Mouse (Mus musculus): Measurements from ENCODE around the gene Foxb2.
"Not testable (repeated sequence)": the region's sequence is repeated elsewhere in the genome, so short reads cannot be mapped to it uniquely, and the experiment has no call there.

Gene Foxb2

GRCm38 (mm10) chr19:16873221-16873861 lies at the start of gene Foxb2:
Gene Foxb2 (minus strand): TSS chr19:16873805.
- no peak for DNase-seq (ENCODE audit: low spot score)

- DNase-seq (ENCODE audit: low spot score), result no peak
Observed at GRCm38 (mm10) chr19:16911507-16911906, 37.9 kb upstream of the Foxb2 start.

GRCm38 (mm10) chr19:16903106-16903505 lies 29.5 kb upstream of the Foxb2 start:
- peak; percentile 6 for DNase-seq (ENCODE audit: low spot score)

DNA sequence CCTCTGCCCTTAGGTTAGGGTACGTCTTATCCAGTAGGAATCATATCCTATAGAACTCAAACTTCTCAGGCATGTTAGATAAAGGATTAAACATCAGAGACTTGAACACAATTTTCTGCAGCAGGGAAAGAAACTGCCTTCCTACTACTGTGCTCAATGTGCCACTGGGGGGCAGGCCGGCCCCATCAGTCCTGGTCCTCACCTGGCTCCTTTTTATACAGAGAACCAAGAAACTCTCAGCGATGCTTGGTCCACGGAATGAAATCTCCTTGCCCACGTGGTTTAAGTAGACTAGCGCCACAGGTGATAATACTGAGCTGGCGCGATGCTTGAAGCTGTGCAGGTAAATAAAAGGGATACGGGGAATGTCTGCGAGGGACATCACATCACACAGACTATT lies 26.1 kb upstream of the Foxb2 start:
- DNase-seq (ENCODE audit: low spot score), result no peak

DNA sequence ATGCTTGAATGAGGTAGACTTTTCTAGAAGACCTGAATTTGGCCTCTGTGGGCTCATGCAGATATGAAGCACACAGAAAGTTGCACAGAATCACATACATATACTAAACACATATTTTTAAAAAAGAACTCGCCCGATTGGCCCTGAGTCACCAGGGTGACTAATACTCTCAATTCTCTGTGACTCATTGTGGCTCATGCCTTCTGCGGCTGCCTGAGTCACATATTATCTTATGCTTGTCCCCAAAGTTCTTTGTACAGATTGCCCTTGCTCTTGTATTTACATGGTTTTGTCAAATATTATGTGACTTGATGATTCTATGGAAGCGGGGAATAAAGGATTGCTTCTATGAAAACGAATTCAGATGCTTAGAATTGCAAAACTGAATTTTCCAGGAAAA lies 25.0 kb upstream of the Foxb2 start:
- DNase-seq (ENCODE audit: low spot score), result no peak

DNA sequence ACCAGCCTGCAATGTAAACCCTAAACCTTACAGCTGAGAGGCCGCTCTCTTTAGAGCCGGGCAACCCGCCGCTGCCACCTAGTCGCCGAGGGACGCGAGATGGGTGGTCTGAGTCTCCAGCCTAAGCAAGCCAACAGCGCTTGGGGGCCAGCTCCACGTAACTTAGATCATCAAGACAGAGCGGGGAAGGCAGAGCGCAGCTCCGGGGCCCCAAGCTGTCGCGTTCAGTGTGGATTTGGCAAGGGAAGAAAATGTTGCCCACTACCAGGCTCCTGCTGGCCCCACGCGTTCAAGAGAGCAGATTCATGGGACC lies 2.8 kb upstream of the Foxb2 start:
- no peak for DNase-seq (ENCODE audit: low spot score)

- DNase-seq (ENCODE audit: low spot score), result no peak
Observed at GRCm38 (mm10) chr19:16875631-16876457, 2.2 kb upstream of the Foxb2 start.

- no peak for DNase-seq (ENCODE audit: low spot score)
Observed at GRCm38 (mm10) chr19:16874991-16875540, 1.5 kb upstream of the Foxb2 start.

DNA sequence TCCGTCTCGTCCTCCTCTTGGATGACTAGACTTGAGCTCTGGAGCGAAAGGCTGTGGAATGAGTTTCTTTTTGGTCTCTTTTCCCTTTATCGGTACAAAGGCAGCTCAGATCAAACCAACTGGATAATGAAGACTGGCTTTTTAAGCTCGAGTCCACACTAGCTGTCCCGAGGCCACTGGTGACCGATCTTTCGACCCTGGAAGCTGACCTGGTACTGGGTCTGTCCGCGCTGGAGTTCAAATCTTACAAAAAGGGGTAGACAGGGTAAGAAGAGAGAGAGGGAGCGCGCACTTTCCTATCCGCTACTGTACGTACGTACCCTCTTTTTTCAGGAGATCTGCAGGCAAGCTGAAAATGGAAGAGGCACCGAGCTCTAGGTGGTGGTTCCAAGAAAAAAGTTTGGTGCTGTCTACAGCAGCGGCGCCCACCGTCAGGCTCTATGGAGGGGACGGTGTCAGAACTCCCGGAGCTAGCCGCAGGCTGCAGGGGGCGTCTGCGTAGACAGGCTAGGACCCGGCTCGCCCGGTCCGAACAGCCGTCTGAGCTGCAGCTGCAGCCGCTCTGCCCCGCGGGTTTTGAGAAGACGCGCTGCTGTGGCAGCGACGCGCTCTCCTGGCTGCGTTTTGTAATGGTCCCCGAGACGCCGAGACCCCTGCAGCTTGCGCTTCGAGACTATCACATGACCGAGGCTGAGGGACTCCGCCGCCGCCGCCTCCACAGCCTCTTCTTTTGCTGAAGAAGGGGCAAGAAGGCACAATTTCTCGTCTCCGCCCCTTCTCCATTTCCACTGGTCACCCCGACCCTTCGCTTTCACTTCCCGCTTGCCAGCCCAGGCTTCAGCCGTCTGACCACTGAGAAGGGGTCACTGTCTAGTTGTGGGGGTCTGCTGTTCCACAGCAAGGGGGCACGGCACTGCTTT lies 597 bp upstream of the Foxb2 start:
- no peak for DNase-seq (ENCODE audit: low spot score)

- no peak for DNase-seq (ENCODE audit: low spot score)
Observed at GRCm38 (mm10) chr19:16872331-16873180, 1.0 kb downstream of the Foxb2 start.

DNA sequence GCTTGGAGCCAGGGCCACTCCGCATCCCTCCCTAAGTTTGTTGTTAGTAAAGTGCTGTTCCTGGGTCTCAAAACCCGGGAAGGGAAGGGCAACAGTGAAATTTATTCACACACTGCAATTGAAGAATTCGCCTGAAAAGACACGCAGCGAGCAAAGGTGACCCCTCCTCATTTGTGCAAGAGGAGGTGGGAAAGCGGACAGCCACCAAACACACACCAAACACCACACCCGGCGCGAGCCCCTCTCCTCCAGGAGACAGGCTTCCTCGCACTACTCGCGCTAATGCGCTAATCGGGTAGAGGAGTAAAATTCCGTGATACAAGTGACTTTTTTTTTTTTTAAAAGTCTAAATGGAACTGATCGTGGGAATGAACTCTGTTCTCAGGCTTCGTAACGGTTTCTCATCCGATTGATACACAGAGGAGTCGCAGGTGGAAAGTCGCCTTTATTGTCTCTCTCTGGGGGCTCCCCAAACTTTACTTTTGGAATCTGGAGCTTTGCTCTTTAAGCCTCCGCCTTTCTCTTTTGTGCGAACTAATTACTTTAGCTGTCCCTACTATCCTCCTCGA lies 2.3 kb downstream of the Foxb2 start:
- no peak for DNase-seq (ENCODE audit: low spot score)

- no peak for DNase-seq (ENCODE audit: low spot score)
Observed at GRCm38 (mm10) chr19:16870501-16871191, 3.0 kb downstream of the Foxb2 start.

DNA sequence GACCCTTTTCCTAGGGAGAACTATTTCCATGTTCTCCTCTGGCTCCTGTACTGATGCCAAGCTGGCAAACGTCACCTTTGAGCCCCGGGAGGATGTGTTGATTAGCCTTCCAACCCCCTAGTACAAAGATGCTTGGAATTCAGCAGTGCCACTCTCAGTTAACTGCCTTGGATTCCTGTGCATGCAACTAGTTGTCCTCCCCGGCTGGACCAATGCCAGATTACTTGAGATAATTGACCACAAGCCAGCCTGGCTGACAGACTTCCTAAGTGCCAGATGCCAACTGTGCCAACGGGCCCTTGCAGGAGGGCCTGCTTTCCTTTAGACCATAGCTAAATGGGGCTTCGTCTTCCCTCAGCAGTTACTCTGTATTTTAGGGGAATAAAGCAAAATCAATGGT lies 5.1 kb downstream of the Foxb2 start:
- no peak for DNase-seq (ENCODE audit: low spot score)

DNA sequence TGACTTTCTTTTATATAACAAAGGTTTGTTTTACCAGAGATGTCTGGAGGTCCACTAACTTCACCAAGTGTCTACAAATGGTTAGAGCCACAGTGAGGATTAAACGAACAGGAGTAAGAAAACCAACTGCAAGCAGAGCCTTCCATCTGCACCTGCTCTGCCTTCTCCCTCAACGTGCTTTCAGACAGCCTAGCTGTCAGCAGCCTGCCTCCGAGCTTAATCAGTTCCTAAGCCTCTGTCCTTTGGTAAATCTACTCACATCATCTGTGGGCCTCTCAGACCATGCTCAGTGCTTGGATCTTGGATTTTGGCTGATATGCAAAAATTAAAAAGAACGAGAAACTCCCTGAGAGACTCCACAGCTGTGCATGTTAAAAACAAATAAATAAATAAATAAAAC lies 15.0 kb downstream of the Foxb2 start:
- no peak for DNase-seq (ENCODE audit: low spot score)

GRCm38 (mm10) chr19:16856752-16857151 lies 16.9 kb downstream of the Foxb2 start:
- DNase-seq (ENCODE audit: low spot score), result no peak

DNA sequence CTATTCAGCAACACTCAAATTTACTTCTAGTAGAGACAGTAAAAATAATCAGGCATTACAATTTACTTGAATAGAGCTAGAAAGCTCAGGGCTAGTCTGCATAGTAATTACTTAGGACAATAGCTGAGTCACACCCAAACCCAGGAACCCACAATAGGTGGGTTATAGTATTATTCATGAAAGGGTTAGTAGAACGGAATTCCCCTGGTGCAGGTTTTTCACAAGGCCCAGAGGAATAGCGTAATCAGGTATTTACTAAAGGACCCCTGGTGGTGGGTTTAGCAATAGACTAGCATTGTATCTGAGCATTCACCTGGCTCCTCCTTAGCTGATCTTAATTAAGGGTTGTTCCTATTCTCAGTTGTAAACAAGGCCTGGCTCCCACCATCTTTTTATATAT lies 29.5 kb downstream of the Foxb2 start:
- DNase-seq (ENCODE audit: low spot score), result not testable (repeated sequence)

DNA sequence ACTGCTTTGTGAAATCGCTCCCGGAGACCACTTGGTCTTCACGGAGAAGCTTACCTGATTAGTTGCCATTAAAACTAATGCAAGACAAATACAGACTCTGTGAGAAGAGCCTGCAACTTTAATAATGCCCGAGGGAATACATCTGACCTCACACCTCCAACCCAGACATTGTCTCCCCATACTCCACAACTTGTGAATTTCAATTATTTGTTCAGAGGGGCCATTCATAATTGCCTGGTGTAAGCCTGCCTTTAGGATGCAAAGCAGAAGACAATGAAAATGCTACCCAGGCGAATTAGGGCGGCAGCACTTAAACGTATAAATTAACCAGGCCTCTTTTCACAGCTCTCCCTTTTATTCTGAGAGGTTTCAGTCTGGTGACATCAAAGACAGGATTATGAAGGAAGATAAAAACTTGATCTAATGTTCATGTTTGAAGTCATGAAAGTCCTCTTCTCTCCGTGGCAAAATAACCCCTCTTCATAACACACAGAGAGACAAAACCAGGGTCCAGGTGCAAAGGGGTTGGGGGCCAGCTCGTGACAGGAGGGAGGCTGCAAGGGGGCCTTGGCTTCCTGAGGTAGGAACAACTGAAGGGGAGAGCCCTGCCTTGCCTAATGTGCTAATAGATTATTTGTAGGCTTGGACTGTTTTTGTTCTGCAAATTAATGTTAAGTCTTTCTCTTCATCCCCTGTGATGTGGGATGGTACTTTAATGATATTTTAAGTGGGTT lies 31.9 kb downstream of the Foxb2 start:
- no peak for DNase-seq (ENCODE audit: low spot score)

DNA sequence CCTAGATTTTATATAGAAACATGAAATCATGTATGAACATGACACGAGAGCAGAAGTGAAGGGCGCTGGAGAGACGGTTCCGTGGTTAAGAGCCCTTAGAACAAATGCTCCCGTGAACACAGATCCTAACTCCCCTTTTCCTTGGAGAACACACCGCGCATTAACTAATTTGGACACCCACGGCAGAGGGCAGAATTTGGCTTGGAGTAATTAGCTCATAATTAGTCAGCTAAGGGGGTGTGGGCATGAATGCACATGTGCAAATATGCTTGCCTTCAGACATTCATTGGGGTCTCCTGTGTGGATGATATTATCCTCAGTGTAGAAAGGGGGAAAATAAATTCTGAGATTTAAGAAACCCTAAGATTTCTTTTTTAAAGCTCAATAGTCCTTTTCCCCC lies 32.6 kb downstream of the Foxb2 start:
- no peak for DNase-seq (ENCODE audit: low spot score)

GRCm38 (mm10) chr19:16827657-16828056 lies 45.9 kb downstream of the Foxb2 start:
- no peak for DNase-seq (ENCODE audit: low spot score)

DNA sequence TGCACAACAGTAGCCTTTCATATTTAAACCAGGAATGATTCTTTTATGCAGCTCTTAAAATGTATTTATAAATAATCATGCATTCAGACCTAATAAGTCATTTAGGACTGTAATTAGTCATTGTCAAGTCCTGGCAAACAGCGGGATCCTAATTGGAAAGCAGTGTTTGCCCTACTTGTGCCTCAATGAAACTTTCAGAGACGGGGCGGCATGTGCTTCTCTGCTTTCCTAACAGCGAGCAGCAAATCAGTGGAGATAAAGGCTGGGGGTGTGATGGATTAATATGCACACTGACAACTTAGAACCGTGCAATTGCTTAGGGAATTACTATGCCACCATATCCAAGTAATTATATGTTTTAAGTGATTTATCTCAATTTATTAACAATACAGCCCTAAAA lies 48.4 kb downstream of the Foxb2 start:
- DNase-seq (ENCODE audit: low spot score), result no peak
